Mouse (Mus musculus) liver, embryonic 14.5 days (tissue): ENCODE results near the gene Klhl32.

Experiments used
- CTCF ChIP-seq: IDR thresholded peaks from 2 replicates; pipeline ENCODE4 v1.5.1; 2016; ENCODE audit warnings: antibody characterized with exemption, low read depth, control low read depth
- EP300 ChIP-seq: IDR thresholded peaks from 2 replicates; pipeline ENCODE4 v1.6.1; 2016; ENCODE audit warnings: antibody characterized with exemption, low read depth

DNA sequence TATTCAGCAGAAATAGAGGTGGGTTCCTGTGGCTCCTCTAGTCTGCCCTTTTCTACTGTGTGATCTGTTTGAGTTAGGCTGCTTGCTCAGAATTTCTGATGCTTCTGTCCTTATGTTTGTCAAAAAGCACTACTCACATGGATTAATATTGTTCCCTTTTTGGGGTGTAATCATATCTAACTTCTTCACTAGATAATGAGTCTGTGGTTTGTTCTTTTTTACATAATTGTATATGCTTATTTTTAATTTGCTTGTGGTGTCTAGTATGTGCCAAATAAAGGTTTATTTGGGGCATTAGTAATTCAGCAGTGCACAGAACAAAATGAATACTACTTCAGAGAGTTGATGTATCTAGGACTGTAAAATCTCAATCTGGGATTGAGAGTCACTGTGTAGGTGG is 256.1 kb downstream of the Klhl32 start:
- TF ChIP-seq EP300 (no peak), CTCF (no peak)
